Mouse (Mus musculus) cerebellum, adult 2 months (tissue): ENCODE data around the gene Ankrd13d.

ENCODE experiments used
- CTCF ChIP-seq: fragments of 200-500 bp; IDR thresholded peaks from 2 replicates; pipeline ENCODE4 v1.5.1; 2011; ENCODE audit warnings: low read depth, mild to moderate bottlenecking, control low read depth, low read length, moderate library complexity, borderline replicate concordance; ENCODE audit not compliant: insufficient read depth
- POLR2A ChIP-seq: fragments of 200-500 bp; IDR thresholded peaks from 2 replicates; pipeline ENCODE4 v1.6.1; 2011; ENCODE audit warnings: low read length, control low read depth, borderline replicate concordance; ENCODE audit not compliant: insufficient read depth

- TF ChIP-seq CTCF (no peak), POLR2A (no peak)
Observed at GRCm38 (mm10) chr19:4304871-4305321, 22.0 kb upstream of the Ankrd13d start.
